Mouse (Mus musculus) liver, postnatal 0 days (tissue): ENCODE measurements around the gene Cflar.
"Not testable (repeated sequence)": the region's sequence is repeated elsewhere in the genome, so short reads cannot be mapped to it uniquely, and the experiment has no call there.

Experiments used
- CTCF ChIP-seq: sonication (generic); IDR thresholded peaks from 2 replicates; pipeline ENCODE4 v1.5.1; 2016; ENCODE audit warnings: antibody characterized with exemption, low read depth
- EP300 ChIP-seq: IDR thresholded peaks from 2 replicates; pipeline ENCODE4 v1.6.1; 2016; ENCODE audit warnings: antibody characterized with exemption, low read depth, mild to moderate bottlenecking

DNA sequence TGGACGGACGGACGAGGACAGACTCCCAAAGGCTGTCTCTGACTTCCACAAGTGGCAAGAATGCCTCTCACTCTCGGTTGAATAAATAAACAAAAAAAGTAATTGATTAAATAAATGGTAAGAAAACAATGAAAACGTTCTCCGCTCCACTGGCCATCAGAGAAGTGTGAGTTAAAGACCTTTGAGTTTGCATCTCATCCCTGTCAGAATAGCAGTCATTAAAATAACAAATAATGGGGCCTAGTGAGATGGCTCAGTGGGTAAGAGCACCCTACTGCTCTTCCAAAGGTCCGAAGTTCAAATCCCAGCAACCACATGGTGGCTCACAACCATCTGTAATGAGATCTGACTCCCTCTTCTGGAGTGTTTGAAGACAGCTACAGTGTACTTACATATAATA is 89.3 kb downstream of the Cflar start:
- not testable (repeated sequence) for TF ChIP-seq CTCF, EP300
